Mouse (Mus musculus): ENCODE results near the gene St6gal1. TPM values are rescaled to one million over a fixed set of nuclear protein-coding genes. Genes with fewer than 3 reads are reported as not detected.

Gene St6gal1
- total RNA-seq, 1 experiment: 7.2 TPM

DNA sequence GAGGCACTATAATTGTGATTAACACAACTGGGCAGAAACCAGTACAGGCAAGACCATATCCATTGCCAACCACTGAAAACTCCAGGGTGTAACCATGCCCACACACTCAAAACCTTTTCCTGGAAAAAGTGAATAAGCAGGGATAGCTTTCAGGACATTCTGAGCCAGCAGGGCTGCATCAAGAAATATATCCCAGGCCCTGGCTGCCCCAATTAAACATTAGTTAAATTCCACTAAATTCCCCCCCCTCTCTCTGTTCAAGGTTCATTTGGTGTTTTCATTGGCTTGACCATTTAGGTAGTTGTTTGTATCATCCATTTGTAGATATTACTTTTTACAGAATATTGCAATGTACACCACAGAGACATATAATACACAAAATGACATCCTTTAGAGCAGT lies 28.2 kb upstream of the St6gal1 start:
- H3K36me3 ChIP-seq (ENCODE audit: control insufficient read depth, insufficient read depth, low read length, poor library complexity, severe bottlenecking): no peaks in the 10 kb centered on the region
- no peaks in the 10 kb centered on the region for H3K9me3 ChIP-seq (ENCODE audit: control insufficient read depth, insufficient read depth, low read depth, low read length)
- TF ChIP-seq ZC3H11A (IDR thresholded peaks at IDR 0.05; ENCODE audit: borderline replicate concordance, low read depth, low read length): no peak
- TF ChIP-seq CHD2 (IDR thresholded peaks at IDR 0.05; ENCODE audit: low read depth, low read length): no peak
- no peak for TF ChIP-seq ZNF384 (IDR thresholded peaks at IDR 0.05; ENCODE audit: low read depth, low read length)
- TF ChIP-seq HCFC1 (IDR thresholded peaks at IDR 0.05; ENCODE audit: borderline replicate concordance, insufficient read depth, low read length): no peak
- no peak for TF ChIP-seq MAFK (IDR thresholded peaks at IDR 0.05; ENCODE audit: insufficient read depth, low read depth, low read length)
- no peaks in the 10 kb centered on the region for H3K4me1 ChIP-seq (ENCODE audit: control insufficient read depth in 2 of 2, insufficient read depth in 2 of 2, low read length in 2 of 2, poor library complexity in 1 of 2)
- DNase-seq (ENCODE audit: low read depth, low spot score): no peak
- H3K27ac ChIP-seq (ENCODE audit: insufficient read depth, low read depth, low read length, poor library complexity, severe bottlenecking): no peak overlapping the region
- no peak overlapping the region for H3K4me3 ChIP-seq (ENCODE audit: insufficient read depth in 1 of 2, low read depth in 1 of 2, low read length in 2 of 2, poor library complexity in 1 of 2, severe bottlenecking in 1 of 2)
- in situ Hi-C loops (cut with MboI; ENCODE audit: low sequenced_read_pairs in 2 of 2, unreplicated experiment in 2 of 2): no loop called here
- H3K9ac ChIP-seq (ENCODE audit: insufficient read depth, low read depth, low read length, poor library complexity, severe bottlenecking): no peak overlapping the region

DNA sequence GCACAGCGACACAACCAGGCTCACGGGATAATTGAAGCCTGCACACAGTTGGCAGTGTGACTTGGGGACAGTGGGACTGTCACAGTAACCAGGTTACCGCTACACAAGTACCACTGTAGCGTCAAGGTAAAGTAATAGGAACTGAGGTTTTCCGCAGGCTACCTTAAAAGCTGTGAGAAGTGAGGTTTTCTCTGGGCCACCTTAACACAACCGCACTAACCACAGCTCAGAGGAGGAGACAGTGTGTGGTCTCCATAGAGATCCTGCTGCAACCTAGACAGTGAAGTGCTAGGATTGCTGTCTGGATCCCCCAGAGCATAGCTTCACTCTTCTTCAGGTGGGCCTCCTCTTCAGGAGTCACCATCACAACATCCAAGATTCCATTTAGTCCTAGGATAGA lies 27.7 kb upstream of the St6gal1 start:
- TF ChIP-seq CHD2 (IDR thresholded peaks at IDR 0.05; ENCODE audit: low read depth, low read length): no peak
- TF ChIP-seq MAFK (IDR thresholded peaks at IDR 0.05; ENCODE audit: insufficient read depth, low read depth, low read length): no peak
- TF ChIP-seq HCFC1 (IDR thresholded peaks at IDR 0.05; ENCODE audit: borderline replicate concordance, insufficient read depth, low read length): no peak
- TF ChIP-seq ZNF384 (IDR thresholded peaks at IDR 0.05; ENCODE audit: low read depth, low read length): no peak
- Histone ChIP-seq H3K9ac (ENCODE audit: insufficient read depth, low read depth, low read length, poor library complexity, severe bottlenecking) (no peak overlapping the region), H3K9me3 (ENCODE audit: control insufficient read depth, insufficient read depth, low read depth, low read length) (no peaks in the 10 kb centered on the region), H3K36me3 (ENCODE audit: control insufficient read depth, insufficient read depth, low read length, poor library complexity, severe bottlenecking) (no peaks in the 10 kb centered on the region), H3K27ac (ENCODE audit: insufficient read depth, low read depth, low read length, poor library complexity, severe bottlenecking) (no peak overlapping the region), H3K4me3 (ENCODE audit: insufficient read depth in 1 of 2, low read depth in 1 of 2, low read length in 2 of 2, poor library complexity in 1 of 2, severe bottlenecking in 1 of 2) (no peak overlapping the region), H3K4me1 (ENCODE audit: control insufficient read depth in 2 of 2, insufficient read depth in 2 of 2, low read length in 2 of 2, poor library complexity in 1 of 2) (no peaks in the 10 kb centered on the region)
- no peak for DNase-seq (ENCODE audit: low read depth, low spot score)
- in situ Hi-C loops (cut with MboI; ENCODE audit: low sequenced_read_pairs in 2 of 2, unreplicated experiment in 2 of 2): no loop called here

DNA sequence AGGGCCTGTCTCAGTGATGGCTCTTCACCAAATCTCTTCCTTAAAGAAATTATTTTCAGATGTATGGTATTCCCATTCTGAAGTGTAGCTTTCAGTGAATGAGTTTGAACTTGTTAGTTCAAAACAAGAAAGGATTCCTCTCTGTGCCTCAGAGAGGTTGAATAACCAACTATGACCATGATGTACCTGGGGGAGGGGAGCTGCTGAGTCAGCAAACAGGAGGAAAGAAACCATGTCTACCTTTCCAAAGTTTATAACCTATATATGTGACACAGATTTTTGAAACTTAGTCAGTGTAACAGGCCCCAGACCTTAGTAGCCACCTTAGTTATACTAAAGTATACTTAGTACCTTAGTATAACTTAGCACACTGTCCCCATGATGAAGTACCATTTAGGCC lies 23.0 kb upstream of the St6gal1 start:
- in situ Hi-C loops (cut with MboI; ENCODE audit: low sequenced_read_pairs in 2 of 2, unreplicated experiment in 2 of 2): no loop called here
- H3K9ac ChIP-seq (ENCODE audit: insufficient read depth, low read depth, low read length, poor library complexity, severe bottlenecking): no peak overlapping the region
- no peak overlapping the region for H3K27ac ChIP-seq (ENCODE audit: insufficient read depth, low read depth, low read length, poor library complexity, severe bottlenecking)
- no peak for DNase-seq (ENCODE audit: low read depth, low spot score)
- H3K4me1 ChIP-seq (ENCODE audit: control insufficient read depth in 2 of 2, insufficient read depth in 2 of 2, low read length in 2 of 2, poor library complexity in 1 of 2): no peaks in the 10 kb centered on the region
- H3K36me3 ChIP-seq (ENCODE audit: control insufficient read depth, insufficient read depth, low read length, poor library complexity, severe bottlenecking): no peaks in the 10 kb centered on the region
- no peaks in the 10 kb centered on the region for H3K9me3 ChIP-seq (ENCODE audit: control insufficient read depth, insufficient read depth, low read depth, low read length)
- no peak overlapping the region for H3K4me3 ChIP-seq (ENCODE audit: insufficient read depth in 1 of 2, low read depth in 1 of 2, low read length in 2 of 2, poor library complexity in 1 of 2, severe bottlenecking in 1 of 2)
- TF ChIP-seq CHD2 (IDR thresholded peaks at IDR 0.05; ENCODE audit: low read depth, low read length): no peak
- TF ChIP-seq MAFK (IDR thresholded peaks at IDR 0.05; ENCODE audit: insufficient read depth, low read depth, low read length): peak; percentile 76
- no peak for TF ChIP-seq ZC3H11A (IDR thresholded peaks at IDR 0.05; ENCODE audit: borderline replicate concordance, low read depth, low read length)

DNA sequence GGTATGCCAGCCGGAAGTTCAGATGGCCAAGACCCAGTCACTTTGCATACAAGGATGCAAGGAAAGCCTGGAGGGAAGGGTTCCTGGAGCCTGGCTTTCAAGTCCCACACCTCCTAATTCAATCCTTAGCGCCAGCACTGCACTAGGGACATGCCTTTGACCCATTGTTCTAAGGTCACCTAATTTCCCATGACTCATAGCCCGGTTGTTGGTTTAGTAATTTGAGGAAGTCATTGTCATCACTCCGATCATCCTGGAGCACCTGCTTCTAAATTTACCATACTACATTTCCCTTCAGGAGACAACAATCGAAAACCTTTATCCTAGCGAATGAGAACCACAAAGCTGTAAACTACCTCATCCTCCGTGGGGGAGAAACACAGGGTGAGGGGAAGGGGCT lies 10.2 kb upstream of the St6gal1 start:
- Histone ChIP-seq H3K9me3 (ENCODE audit: control insufficient read depth, insufficient read depth, low read depth, low read length) (no peaks in the 10 kb centered on the region), H3K27ac (ENCODE audit: insufficient read depth, low read depth, low read length, poor library complexity, severe bottlenecking) (no peak overlapping the region), H3K36me3 (ENCODE audit: control insufficient read depth, insufficient read depth, low read length, poor library complexity, severe bottlenecking) (no peaks in the 10 kb centered on the region), H3K4me3 (ENCODE audit: insufficient read depth in 1 of 2, low read depth in 1 of 2, low read length in 2 of 2, poor library complexity in 1 of 2, severe bottlenecking in 1 of 2) (no peak overlapping the region), H3K9ac (ENCODE audit: insufficient read depth, low read depth, low read length, poor library complexity, severe bottlenecking) (no peak overlapping the region), H3K4me1 (ENCODE audit: control insufficient read depth in 2 of 2, insufficient read depth in 2 of 2, low read length in 2 of 2, poor library complexity in 1 of 2) (no peaks in the 10 kb centered on the region)
- no peak for DNase-seq (ENCODE audit: low read depth, low spot score)
- in situ Hi-C loops (cut with MboI; ENCODE audit: low sequenced_read_pairs in 2 of 2, unreplicated experiment in 2 of 2): no loop called here
- TF ChIP-seq CHD2 (IDR thresholded peaks at IDR 0.05; ENCODE audit: low read depth, low read length): no peak

DNA sequence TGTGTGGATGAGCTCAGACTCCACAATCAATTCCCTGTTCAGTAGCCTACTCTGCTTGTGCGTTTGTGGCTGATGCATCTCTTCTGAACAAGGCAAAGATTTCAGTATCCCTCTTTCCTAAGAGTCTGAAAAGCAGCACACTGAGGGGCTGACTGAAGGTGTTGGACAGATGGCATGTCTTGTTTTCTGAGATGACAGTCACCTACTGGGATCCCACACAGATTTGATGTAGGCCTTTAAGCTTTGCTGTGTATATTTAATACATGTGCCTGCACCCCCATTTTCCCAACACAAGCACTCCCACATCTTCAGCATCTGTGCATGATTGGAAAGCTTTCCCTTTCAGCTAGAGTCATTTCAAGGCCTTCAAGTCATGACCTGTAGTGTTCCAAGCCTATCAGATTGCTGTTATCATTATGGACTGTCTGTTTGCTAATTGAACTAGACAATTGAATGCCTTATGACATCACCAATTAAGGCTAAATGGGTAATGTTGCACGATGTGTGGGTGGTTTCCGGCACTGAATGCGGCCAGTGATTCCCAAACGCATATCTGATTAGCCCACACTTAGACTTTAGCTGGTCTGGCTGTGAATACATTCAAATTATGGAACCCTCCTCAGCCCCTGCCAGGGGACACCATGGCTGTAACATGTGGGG lies 9.2 kb upstream of the St6gal1 start:
- in situ Hi-C loops (cut with MboI; ENCODE audit: low sequenced_read_pairs in 2 of 2, unreplicated experiment in 2 of 2): no loop called here
- no peaks in the 10 kb centered on the region for H3K9me3 ChIP-seq (ENCODE audit: control insufficient read depth, insufficient read depth, low read depth, low read length)
- no peak for TF ChIP-seq MAFK (IDR thresholded peaks at IDR 0.05; ENCODE audit: insufficient read depth, low read depth, low read length)
- no peak for TF ChIP-seq ZC3H11A (IDR thresholded peaks at IDR 0.05; ENCODE audit: borderline replicate concordance, low read depth, low read length)
- no peak overlapping the region for H3K9ac ChIP-seq (ENCODE audit: insufficient read depth, low read depth, low read length, poor library complexity, severe bottlenecking)
- no peak overlapping the region for H3K27ac ChIP-seq (ENCODE audit: insufficient read depth, low read depth, low read length, poor library complexity, severe bottlenecking)
- DNase-seq (ENCODE audit: low read depth, low spot score): no peak
- H3K4me1 ChIP-seq (ENCODE audit: control insufficient read depth in 2 of 2, insufficient read depth in 2 of 2, low read length in 2 of 2, poor library complexity in 1 of 2): no peaks in the 10 kb centered on the region
- no peaks in the 10 kb centered on the region for H3K36me3 ChIP-seq (ENCODE audit: control insufficient read depth, insufficient read depth, low read length, poor library complexity, severe bottlenecking)
- no peak overlapping the region for H3K4me3 ChIP-seq (ENCODE audit: insufficient read depth in 1 of 2, low read depth in 1 of 2, low read length in 2 of 2, poor library complexity in 1 of 2, severe bottlenecking in 1 of 2)
